Mouse (Mus musculus) layer of hippocampus, adult 11-12 months (tissue): ENCODE results near the gene Nppb.

Source experiments
- DNase-seq: peaks from one replicate; pipeline ENCODE4 v3.0.0; 2022; ENCODE audit warnings: low spot score

Nppb gene

DNA sequence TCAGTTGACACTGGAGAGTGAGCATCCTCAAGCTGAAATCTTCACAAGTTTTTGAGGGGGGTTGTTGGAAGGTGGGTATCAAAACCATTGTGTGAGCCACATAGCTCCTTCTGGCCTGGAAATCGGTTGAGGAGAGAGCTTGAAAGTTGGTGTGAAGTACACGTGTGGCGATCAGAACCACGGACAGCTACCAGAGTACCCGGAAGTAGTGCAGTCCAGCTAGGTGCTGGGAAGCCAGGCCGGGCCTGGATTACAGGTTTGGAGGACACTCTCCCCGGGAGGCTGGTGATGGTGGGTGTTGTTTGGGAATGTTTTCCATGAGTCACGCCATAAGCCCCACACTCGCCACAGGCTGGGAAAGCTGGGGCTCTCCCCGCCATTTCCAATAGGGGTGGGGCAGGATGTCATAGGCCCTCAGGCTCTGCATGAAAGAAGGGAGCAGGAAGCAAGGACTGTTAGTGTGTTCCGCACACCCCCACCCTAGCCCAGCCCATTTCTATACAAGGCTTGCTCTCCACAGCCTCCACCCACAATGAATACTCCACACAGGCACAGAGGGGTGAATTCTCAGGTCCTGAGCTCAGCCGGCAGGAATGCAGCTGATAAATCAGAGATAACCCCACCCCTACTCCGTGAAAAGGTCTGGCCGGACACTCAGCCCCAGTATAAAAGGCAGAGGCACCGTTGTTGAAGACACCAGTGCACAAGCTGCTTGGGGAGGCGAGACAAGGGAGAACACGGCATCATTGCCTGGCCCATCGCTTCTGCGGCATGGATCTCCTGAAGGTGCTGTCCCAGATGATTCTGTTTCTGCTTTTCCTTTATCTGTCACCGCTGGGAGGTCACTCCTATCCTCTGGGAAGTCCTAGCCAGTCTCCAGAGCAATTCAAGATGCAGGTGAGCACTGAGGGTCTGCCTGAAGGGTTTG, at the start of gene Nppb:
Gene Nppb, plus strand, starts transcription at position 584 of the 928 bp plus-strand sequence.
- no peak for DNase-seq

DNA sequence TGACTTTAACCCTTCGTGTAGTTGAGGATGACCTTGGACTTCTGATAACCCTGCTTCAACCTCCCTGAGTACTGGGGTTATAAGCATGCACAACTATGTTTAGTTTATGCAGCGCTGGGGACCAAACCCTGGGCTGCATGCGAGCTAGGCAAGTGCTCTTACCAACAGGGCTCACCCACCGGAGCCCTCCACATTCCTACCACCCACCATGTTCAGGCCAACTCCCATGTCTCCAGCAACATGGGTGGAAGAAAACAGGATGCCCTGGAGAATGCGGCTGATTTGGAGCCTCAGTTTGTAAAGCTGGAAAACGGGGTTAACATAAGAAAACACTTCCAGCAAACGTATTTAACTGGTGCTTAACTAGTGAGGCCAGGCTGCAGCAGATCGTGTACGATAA, 49.7 kb upstream of the Nppb start:
- no peak for DNase-seq

DNA sequence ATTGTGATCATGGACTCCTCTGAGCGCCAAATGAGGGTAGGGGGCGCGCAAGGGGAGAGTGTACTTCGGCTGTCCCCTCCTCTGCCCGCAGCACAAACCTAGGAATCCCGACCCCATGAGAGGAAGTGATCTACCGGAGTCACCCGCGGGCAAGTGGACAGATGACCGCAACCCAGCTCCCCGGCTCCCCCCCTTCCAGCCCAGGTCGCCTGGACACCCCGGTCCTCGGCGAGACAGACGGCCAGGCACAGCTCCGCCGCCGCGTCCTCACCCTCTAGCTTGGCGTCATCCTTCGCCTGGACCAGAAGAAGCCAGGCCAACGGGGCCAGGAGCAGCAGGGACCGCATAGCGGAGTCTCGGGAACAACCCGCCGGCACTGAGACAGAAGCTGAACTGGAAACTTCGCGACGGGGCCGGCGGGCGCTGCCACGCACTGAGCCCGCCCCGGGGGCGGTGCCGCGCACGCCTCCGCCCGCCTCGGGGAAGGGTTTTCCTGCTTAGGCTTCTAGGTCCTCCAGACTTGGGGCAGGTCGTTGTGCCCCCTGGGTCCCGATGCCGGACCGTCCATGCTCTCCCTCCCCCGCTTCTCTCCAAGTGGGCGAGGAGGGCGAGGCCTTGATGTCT, 49.1 kb upstream of the Nppb start, which contains the start of gene Plod1:
Gene Plod1, minus strand, starts transcription at position 437 of the 624 bp plus-strand sequence.
- peak; percentile 80 for DNase-seq

GRCm38 (mm10) chr4:147937021-147937420, 48.6 kb upstream of the Nppb start:
- no peak for DNase-seq

GRCm38 (mm10) chr4:147937486-147937885, 48.1 kb upstream of the Nppb start:
- DNase-seq, result no peak

GRCm38 (mm10) chr4:147938148-147939096, 47.2 kb upstream of the Nppb start:
- no peak for DNase-seq

DNA sequence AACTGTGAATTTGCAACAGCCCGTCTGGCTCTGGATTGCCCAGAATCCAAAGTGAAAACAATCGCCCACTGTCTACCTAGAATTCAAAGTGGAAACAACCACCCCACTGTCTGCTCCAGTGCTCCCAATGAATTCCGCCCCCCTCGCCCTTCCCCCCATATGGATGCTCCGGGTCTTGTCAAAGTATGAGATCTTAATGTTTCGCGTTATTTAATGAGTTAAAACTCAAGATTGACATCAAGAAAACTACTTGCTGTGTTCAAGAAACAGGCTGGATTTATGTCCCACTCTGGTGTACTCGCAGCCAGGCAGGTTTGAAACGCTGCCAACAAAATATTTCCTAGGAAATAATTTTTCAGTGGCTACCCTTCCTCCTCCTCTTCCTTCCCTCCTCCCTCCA, 45.5 kb upstream of the Nppb start:
- no peak for DNase-seq

GRCm38 (mm10) chr4:147940576-147941044, 45.0 kb upstream of the Nppb start, which contains the start of gene 2510039O18Rik:
Gene 2510039O18Rik (plus strand): TSS chr4:147940895.
- DNase-seq, result peak; percentile 84

GRCm38 (mm10) chr4:147941045-147942020, 44.3 kb upstream of the Nppb start:
- DNase-seq, result no peak

GRCm38 (mm10) chr4:147943005-147943404, 42.6 kb upstream of the Nppb start:
- no peak for DNase-seq

DNA sequence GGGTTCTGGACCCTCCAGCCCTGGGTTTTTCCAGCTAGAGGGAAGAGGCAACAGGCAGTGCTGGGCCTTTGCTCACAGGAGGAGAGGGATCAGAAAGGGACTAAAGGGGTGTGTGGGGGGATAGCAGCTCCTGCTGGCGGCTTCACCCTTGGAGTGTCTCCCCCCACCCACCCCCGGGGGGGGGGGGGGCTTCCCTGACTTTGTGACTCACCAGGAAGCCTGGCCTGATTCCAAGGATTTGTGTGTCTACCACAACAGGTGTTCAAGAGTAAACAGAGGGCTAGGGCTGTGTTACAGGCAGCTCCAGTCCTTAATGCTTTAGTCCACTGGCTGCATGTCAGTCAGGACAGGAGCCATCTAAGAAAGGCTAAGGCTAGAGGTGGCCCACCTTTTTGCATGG, 38.1 kb upstream of the Nppb start:
- DNase-seq, result no peak

- peak; percentile 76 for DNase-seq
These were observed 32.0 kb upstream of the Nppb start for GRCm38 (mm10) chr4:147953590-147953989.

DNA sequence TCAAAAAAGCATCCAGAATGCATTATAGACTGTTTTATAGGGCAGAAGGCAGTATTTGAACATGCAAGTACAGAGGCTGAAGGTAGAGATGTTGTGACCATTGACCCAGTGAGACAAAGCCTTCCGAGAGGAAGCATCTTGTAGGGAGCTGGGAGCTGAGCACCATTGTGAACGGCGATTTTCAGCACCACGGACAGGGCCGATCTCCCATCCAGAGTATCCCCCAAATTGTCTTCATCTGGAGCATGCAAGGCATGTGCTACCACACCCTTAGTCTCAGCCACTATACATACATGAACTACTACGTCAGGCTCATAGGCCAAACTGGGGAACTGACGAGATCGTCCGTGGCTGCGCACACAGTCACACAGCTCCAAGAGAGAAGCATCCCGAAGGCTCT, 28.4 kb upstream of the Nppb start:
- no peak for DNase-seq

DNA sequence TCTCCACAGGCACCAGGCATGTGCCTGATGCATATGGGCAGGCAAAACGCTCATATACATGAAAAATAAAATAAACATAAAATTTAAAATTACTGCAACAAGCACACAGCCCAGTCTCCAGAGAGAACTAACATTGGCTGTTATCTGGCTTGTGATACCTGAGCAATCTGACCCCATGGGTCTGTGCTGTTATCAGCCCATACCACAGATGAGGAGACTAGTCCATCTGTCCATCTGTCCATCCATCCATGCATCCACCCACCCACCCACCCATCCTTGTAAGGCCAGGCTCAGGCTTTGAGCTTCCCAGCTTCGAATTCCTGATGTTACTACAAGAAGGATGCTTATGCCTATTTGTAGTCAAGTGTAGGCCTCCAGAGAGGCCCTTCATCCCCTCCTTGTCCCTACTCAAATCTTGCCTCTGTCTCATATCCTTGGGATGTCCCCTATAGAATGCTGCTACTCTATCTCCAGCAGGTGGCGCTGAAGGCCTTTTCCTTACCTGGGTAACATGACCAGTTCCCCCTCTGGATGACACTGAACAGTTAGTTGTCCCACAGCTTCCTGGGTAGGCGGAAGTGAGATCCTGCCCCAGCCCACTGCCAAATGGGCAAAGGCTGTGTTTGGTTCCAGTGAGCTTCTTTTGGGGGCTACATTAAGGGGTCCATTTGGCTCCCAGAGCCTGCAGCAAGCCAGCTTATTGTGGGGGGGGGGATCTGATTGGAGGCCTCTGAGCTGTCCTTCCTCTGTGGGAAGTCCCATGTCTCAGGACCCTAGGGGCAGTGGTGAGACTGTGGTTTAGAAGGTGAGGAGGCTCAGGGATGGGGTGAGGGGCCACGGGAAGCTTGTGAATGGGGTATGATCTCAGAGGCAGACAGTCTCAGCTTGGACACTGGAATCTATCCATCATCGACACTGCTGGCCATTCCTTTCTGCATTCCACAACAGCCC, 25.4 kb upstream of the Nppb start:
- peak; percentile 75 for DNase-seq

DNA sequence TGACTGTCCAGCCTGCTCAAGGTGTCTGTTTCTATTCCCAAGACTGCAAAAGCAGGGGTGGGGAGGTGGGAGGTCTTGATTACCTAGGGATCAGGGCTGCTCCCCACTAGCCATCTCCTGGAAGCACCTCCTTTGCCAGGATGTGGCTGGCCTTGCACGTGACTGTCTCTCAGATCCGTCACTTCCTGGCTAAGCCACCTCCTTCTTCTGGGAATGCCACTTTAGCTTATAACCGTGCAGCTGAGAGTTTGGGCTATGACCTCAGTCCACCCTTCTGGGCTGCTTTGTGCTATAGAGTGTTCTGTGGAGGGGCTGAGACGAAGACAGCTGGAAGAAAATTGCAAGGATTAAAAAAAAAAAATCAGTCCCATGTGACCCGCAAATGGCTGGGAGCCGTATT, 22.8 kb upstream of the Nppb start:
- no peak for DNase-seq

- no peak for DNase-seq
These were observed 22.0 kb upstream of the Nppb start for GRCm38 (mm10) chr4:147963623-147964022.

- DNase-seq, result no peak
These were observed 19.9 kb upstream of the Nppb start for GRCm38 (mm10) chr4:147965712-147966111.

DNA sequence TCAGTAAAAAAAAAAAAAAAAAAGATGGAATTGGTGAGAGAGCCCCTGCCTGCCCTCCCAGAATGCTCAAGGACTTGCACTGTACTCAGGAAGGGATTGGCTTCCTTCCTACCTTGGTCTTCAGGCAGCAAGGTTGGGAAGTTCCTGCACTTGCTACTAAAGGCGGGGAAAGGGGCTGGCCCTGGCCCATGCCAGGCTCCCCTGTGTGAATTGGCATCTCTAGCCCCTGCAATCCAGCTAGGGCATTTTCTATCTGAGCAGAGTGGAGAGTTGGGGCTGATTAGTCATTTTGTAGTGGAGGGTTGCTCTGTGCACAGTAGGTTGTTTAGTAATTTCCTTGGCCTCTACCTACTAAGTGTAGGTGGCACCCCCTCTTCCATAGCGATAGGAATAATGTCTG, 16.8 kb upstream of the Nppb start:
- no peak for DNase-seq

DNA sequence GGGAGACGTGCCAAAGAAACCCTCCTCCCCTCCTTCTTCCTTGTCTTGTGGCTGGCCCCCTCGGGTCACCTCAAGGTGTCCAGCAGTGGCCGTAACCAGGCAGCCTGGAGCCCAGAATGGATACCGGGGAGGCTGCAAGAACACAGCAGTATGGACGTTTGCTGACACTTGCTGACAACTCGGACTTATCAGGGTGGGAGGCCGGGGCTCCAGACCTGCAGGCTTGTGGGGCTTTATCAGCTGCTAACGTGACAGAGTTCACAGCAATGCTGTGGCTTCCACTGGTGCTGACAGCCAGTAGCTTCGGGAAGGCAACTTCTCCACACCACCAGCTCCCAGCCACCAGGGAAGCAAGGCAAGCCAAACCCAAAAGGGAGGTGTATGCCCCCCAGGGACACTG, 16.3 kb upstream of the Nppb start:
- no peak for DNase-seq

DNA sequence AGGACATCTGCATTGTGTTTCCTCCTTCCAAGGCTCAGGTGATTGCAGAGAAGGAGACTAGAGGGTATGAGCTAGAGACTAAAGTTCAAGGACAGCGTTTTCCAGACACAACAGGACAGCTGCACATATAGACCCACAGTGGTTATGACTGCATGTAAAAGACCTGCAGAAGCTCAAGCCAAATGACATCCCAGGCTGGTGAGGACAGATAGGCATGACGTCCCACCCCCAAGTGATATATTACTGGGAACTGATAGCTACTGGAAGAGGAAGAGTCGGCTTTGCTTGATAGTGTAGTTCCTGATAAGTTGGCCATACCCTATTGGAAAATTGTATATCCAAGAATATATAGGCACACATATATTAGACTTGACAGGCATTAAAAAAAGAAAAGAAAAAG, 9.4 kb upstream of the Nppb start:
- no peak for DNase-seq
